Mouse (Mus musculus): ENCODE results near the gene Wdtc1.

- no peak for TF ChIP-seq CTCF (IDR thresholded peaks at IDR 0.05; ENCODE audit: extremely low read depth, insufficient read depth, insufficient read length, insufficient replicate concordance)
- no peak for TF ChIP-seq POLR2A (IDR thresholded peaks at IDR 0.05; ENCODE audit: low read depth, low read length)
Observed at GRCm38 (mm10) chr4:133386061-133386797, 32.9 kb upstream of the Wdtc1 start.

Measured in spleen, adult 2 months (tissue).